Mouse (Mus musculus): ENCODE data around the gene Pacs1.

DNA sequence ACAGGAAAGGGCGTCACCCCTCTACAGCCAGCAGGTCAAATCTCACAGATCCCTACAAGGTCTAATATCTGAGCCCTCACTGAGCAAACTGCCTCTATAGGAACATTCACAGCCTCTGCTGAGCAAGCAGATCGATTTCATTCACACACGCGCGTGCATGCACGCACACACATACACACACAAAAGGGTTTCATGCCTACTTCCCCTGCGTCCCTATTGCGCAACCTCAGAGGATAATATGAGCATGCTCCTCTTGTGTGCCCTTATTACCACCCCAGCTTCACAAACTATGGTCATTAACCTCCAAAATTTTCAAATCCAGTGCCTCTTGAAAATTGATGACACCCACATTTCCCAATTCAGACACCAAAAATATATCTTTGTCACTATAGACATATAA is 40.3 kb upstream of the Pacs1 start:
- TF ChIP-seq CTCF (IDR thresholded peaks at IDR 0.05; ENCODE audit: low read depth, low read length) = no peak
- TF ChIP-seq GATA1 (IDR thresholded peaks at IDR 0.05; ENCODE audit: borderline replicate concordance, low read length) = no peak

All from G1E (cell line).